Comparison of ENCODE assay signal across 9 mouse cellular contexts in genomic region chr4:13240645-13241044, GRCm38 (mm10).
DNase-seq lines count a peak whose midpoint lies in the region; ATAC-seq lines count a peak whose summit lies in the region.
"Had no signal": no experiment of that assay in that cellular context is flagged by ENCODE, and none has a peak within 500 bp of the region (broad histone marks: within the 10 kb centered on the region; RNA-seq: fewer than 3 reads in every experiment).

No protein-coding gene starts in this region.

- H3K27me3 ChIP-seq in heart, embryonic 10.5 days (ENCODE audit: insufficient read depth, poor library complexity, severe bottlenecking): no peaks in the 10 kb centered on the region
- H3K27me3 ChIP-seq in stomach, embryonic 14.5 days (ENCODE audit: control insufficient read depth, insufficient read depth, low read length): no peaks in the 10 kb centered on the region
- H3K27me3 ChIP-seq: liver, embryonic 15.5 days had no signal

- H3K4me2 ChIP-seq in stomach, embryonic 14.5 days (replicated peaks; ENCODE audit: low read depth, low read length): peak overlapping the region; percentile 27
- H3K4me2 ChIP-seq: liver, embryonic 15.5 days had no signal

- WGBS in heart, embryonic 10.5 days: 46% methylated on average over 9 of the region's 9 CpGs
- whole genome bisulfite sequencing in stomach, embryonic 14.5 days: 13% methylated on average over 9 of the region's 9 CpGs

- no peak overlapping the region for H3K4me3 ChIP-seq in heart, embryonic 10.5 days
- no peak overlapping the region for H3K4me3 ChIP-seq in stomach, embryonic 14.5 days (ENCODE audit: low read depth, low read length)
- H3K4me3 ChIP-seq: liver, embryonic 15.5 days had no signal

- peak overlapping the region; percentile 74 for H3K27ac ChIP-seq in heart, embryonic 10.5 days
- H3K27ac ChIP-seq in stomach, embryonic 14.5 days (ENCODE audit: low read length): peak overlapping the region; percentile 90
- H3K27ac ChIP-seq: liver, embryonic 15.5 days had no signal

- no peak overlapping the region for H3K9ac ChIP-seq in stomach, embryonic 14.5 days (replicated peaks; ENCODE audit: low read depth, low read length)
- H3K9ac ChIP-seq: liver, embryonic 15.5 days had no signal

- peaks cover 32% of the 10 kb centered on the region for H3K4me1 ChIP-seq in heart, embryonic 10.5 days
- H3K4me1 ChIP-seq in stomach, embryonic 14.5 days (ENCODE audit: control insufficient read depth, insufficient read depth, low read length): peaks cover 3% of the 10 kb centered on the region; the same call in 1 of the 2 replicates
- H3K4me1 ChIP-seq: liver, embryonic 15.5 days had no signal

- H3K9me3 ChIP-seq in heart, embryonic 10.5 days: no peaks in the 10 kb centered on the region
- H3K9me3 ChIP-seq in stomach, embryonic 14.5 days (ENCODE audit: control insufficient read depth, low read depth, low read length): no peaks in the 10 kb centered on the region
- H3K9me3 ChIP-seq: liver, embryonic 15.5 days had no signal

- ATAC-seq in stomach, embryonic 14.5 days (ENCODE audit: insufficient number of reproducible peaks, insufficient read depth, low FRiP score, low read depth): peak; percentile 26; the same call in 1 of the 2 replicates

- peak; percentile 24 for DNase-seq in urinary bladder, postnatal 14 days (ENCODE audit: low spot score)
- no peak for DNase-seq in urinary bladder, adult 2 months (ENCODE audit: low spot score)
- DNase-seq in heart, embryonic 10.5 days (ENCODE audit: low spot score): no peak
- DNase-seq in kidney, postnatal 10 days: peak; percentile 49
- no peak for DNase-seq in layer of hippocampus, postnatal 36 days
- DNase-seq in thymus, postnatal 25 days: no peak
- DNase-seq in cerebellum, adult 8-10 months: no peak

- H3K36me3 ChIP-seq in heart, embryonic 10.5 days: no peaks in the 10 kb centered on the region
- H3K36me3 ChIP-seq in stomach, embryonic 14.5 days (ENCODE audit: control insufficient read depth, insufficient read depth, low read length): no peaks in the 10 kb centered on the region
- H3K36me3 ChIP-seq: liver, embryonic 15.5 days had no signal

Comparison
In these comparisons a context has a peak if more than half of its experiments do, and no peak if none do; other contexts are left out.
1. DNase-seq: peak in urinary bladder, postnatal 14 days (single experiment) and kidney, postnatal 10 days (single experiment); none in urinary bladder, adult 2 months (single experiment), heart, embryonic 10.5 days (single experiment), layer of hippocampus, postnatal 36 days (0 of 2), thymus, postnatal 25 days (single experiment) and cerebellum, adult 8-10 months (single experiment).